Mouse (Mus musculus): ENCODE measurements around the gene Cisd1.

GRCm38 (mm10) chr10:71346722-71347508 is 2.2 kb upstream of the Cisd1 start:
- TF ChIP-seq EP300 (IDR thresholded peaks at IDR 0.05) (no peak), CTCF (IDR thresholded peaks at IDR 0.05) (peak; percentile 31)
